Mouse (Mus musculus) mouse embryonic stem cell (cell line): ENCODE measurements around the gene Gm21518.
"Not testable (repeated sequence)": the region's sequence is repeated elsewhere in the genome, so short reads cannot be mapped to it uniquely, and the experiment has no call there.

ENCODE experiments used
- in situ Hi-C, 2 experiments: fragments of 300-500 bp; cut with MboI; formaldehyde crosslinking; loops; 1 replicate in 1 of 2; 3 replicates in 1 of 2; pipeline ENCODE4 v1.14.3; 2019 to 2020; ENCODE audit warnings: low sequenced_read_pairs in 2 of 2, low pct_unique_long_range_greater_than_20kb in 1 of 2, mixed read lengths in 1 of 2; ENCODE audit not compliant: unreplicated experiment in 1 of 2

Gm21518 gene

DNA sequence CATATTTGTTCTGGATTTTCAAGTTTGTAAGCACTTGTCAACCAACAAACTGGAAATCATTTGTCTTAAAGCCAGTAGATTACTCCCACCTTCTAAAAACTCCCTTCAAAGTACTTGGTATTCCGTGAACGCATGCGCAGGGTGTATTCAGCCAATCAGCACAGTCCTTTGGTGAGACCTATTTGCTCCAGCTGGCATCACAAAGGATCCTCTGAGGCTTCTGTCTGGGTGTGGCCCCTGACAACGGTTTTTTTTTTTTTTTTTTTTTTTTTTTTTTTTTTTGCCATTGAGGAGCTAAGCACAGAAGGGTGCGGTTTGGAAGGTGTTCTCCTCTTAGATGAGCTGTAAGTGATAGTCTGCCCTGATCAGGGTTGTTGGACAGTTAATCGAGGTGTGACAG is at the start of gene Gm21518:
TSS of gene Gm21518 (plus strand) at position 301 of the 400 bp plus-strand sequence.
- in situ Hi-C loops = not testable (repeated sequence)
